Mouse (Mus musculus) fibroblast of lung, adult 2 months (primary cell): ENCODE results near the gene Fam76a.
"Not testable (repeated sequence)": the region's sequence is repeated elsewhere in the genome, so short reads cannot be mapped to it uniquely, and the experiment has no call there.

Source experiments
- DNase-seq: peaks from one replicate; pipeline ENCODE4 v3.0.0-alpha.2; 2011; ENCODE audit warnings: low read depth

Fam76a gene

DNA sequence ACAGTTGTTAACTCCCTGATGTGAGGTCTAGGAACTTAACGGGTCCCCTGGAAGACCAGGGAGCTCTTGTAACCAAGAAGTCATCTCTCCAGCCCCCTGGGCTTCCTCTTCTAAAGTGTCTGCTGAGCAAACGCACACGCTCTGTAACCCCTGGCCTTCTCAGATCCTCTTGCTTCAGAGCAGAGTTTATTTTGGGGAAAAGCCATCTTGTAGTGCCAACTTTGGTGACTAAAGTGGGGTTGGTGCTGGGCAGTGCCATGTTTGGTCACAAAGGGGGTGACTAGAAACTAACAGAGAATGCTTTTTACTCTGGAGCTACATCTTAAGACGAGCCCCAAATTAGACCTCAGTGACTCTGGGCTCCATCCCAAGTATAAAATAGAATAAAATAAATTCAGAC lies 22.4 kb upstream of the Fam76a start:
- DNase-seq: no peak

GRCm38 (mm10) chr4:132944106-132944505 lies 21.7 kb upstream of the Fam76a start:
- no peak for DNase-seq

- no peak for DNase-seq
Observed at GRCm38 (mm10) chr4:132943088-132943487, 20.7 kb upstream of the Fam76a start.

- DNase-seq: no peak
Observed at GRCm38 (mm10) chr4:132941012-132941729, 18.8 kb upstream of the Fam76a start.

- no peak for DNase-seq
Observed at GRCm38 (mm10) chr4:132939421-132940127, 17.2 kb upstream of the Fam76a start.

DNA sequence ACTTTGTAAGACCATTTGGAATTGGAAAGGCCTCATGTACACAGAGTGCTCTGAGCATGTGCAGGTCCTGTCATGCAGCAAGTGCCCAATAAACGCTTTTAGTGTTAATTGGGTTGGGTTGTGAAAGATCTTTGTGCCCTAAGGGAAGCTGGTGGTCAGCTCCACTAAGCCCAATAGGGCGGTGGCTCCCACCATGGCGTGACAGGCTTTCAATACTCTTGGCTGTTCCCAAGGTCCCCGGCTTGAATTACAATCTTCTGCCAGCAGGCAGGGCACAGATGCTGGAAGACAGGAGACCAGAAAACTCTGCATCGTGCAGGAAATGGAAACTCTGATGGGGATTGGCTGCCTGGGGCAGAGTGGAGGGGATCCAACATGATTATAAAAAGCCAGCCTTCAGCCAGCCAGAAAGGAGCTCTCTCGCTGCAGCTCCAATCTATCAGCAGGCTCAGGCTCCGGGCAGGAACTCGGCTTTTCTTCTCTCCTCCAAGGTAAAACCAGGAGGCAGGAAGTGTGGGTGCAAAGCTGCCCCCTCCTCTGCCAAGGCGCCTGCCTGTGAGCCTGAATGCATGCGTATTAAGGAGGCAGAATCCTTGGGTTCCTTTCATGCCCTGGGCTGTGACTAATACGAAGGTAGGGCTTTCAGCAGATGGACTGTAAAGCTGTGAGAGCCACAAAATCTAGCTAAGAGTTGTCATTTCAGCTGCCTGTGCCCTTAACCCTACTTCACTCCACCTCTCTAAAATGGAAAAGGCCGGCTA lies 16.0 kb upstream of the Fam76a start:
- no peak for DNase-seq

- no peak for DNase-seq
Observed at GRCm38 (mm10) chr4:132934639-132935038, 12.3 kb upstream of the Fam76a start.

GRCm38 (mm10) chr4:132932752-132933404 lies 10.5 kb upstream of the Fam76a start:
- no peak for DNase-seq

DNA sequence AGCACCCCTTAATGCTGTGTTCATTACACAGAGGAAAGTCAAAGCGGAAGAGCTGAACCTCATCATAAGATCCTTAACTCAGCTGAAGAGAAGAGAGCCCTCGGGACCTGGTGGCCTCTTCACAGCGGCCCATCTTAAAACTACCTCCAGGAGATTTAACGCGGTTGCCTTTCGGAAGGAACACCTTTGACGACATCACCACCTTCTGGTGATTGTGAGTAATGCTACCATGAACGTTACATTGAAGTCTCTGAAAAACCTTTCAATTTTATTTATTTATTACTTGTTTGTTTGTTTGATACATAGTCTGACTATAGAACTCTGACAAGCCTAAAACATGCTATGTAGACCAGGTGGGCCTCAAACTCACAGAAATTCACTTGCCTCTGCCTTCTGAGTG lies 8.4 kb upstream of the Fam76a start:
- DNase-seq: no peak

DNA sequence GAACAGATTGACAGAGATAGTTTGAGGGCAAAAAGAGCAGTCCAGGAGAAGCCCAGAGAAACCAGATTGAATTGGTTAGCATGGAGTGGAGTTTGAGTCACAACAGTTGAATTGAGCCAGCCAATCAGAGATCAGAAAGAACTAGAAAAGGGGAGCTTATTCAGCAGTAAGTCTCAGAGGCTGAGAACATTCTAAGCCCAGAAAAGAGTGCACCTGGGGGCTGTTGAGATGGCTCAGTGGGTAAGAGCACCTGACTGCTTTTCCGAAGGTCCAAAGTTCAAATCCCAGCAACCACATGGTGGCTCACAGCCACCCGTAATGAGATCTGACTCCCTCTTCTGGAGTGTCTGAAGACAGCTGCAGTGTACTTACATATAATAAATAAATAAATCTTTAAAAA lies 4.2 kb upstream of the Fam76a start:
- DNase-seq: not testable (repeated sequence)

DNA sequence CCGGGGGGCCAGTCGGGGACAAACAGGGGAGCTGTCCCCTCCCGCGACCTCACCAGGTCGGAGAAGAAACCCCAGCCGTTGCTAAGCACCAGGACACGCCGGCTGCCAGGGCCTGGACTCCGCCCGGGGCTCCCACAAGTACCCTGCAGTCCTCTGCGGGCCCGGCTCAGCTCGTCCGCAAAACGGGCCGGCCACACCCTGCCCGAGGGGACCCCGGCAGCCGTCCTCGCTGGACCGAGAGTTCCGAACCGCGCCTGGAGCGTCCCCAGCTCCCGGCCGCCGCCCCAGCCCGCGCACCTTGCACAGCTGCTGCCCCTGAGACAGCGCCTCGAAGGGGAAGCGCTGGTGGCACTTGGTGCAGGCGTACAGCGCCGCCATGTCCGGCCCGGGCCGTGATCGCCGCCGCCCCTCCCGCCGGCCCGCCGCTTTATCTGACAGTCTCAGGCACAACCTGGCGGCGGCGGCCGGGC lies 262 bp downstream of the Fam76a start:
- no peak for DNase-seq

GRCm38 (mm10) chr4:132921488-132921887 lies 870 bp downstream of the Fam76a start:
- no peak for DNase-seq

- DNase-seq: no peak
Observed at GRCm38 (mm10) chr4:132920171-132920570, 2.2 kb downstream of the Fam76a start.

GRCm38 (mm10) chr4:132918493-132918892 lies 3.9 kb downstream of the Fam76a start:
- DNase-seq: not testable (repeated sequence)

GRCm38 (mm10) chr4:132912156-132912555 lies 10.2 kb downstream of the Fam76a start:
- no peak for DNase-seq

DNA sequence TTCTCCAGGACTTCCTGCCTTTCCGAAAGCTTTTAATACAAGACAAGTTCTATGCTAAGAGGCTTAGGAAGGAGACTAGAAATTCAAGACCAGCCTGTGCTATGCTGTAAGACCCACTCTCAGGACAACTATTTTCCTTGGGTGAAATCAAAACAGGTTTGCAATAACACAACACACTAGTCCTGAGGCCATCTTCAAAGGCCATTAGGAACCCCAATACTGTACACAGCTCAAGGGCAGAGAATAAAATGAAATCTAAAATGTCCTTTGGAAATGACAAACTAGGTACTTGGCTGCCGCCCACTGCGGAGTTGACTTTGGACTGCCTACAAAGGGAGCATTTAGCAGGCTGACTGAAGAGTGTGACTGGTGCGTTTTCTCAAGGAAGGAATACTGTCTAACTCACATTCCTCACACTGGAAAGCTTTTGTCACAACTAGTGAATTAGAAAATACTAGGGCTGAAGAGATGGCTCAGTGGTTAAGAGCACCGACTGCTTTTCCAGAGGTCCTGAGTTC lies 16.5 kb downstream of the Fam76a start:
- DNase-seq: no peak

DNA sequence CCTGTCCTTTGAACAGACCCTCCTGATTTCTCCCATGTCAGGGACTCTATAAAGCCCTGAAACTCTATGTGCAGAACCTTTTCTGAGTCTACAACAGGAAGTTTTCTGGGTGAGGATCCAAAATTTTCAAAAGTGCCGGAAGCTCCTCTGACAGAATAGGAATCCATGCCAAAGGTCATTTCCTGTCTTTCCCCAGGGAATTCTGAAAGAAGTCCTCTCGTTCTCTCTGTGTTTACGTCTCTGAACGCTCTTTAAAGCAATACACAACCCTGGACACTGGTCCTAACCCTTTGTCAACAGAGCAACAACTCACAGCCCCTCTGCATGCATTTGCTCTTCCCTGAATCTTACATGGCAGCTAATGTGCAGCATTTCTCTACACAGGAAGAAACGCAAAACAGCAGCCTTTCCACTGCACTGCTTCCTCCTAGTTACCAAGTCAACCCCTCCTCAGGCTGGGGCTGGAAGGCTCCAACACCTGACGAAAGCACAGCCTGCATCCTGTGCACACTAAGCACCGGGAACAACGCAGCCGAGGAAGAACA lies 17.5 kb downstream of the Fam76a start:
- DNase-seq: no peak

DNA sequence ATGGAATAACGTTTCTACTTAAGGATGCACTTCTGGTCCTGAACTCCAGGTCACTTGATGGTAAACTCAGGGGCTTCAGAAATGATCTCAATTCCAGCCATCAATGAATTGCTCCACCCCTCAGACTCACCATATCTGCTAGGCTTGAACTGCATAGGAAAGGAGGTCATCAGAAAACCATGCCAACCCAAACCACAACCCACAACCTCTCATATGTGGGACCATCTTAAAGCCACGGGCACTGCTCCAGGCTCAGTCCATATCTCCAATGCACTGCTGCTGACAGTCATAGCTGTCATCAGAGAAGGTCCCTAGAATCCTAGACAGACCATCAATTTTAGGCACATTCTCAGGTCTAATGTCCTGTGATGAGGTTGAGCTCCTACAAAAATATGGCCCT lies 18.3 kb downstream of the Fam76a start:
- DNase-seq: no peak

- DNase-seq: no peak
Observed at GRCm38 (mm10) chr4:132898197-132898596, 24.2 kb downstream of the Fam76a start.

GRCm38 (mm10) chr4:132894402-132894801 lies 28.0 kb downstream of the Fam76a start:
- DNase-seq: no peak

- peak; percentile 13 for DNase-seq
Observed at GRCm38 (mm10) chr4:132884844-132885374, 37.4 kb downstream of the Fam76a start.
